Mouse (Mus musculus) forelimb bud, embryonic 11.5 days (tissue): ENCODE measurements around the gene L1td1.

Experiments
- DNase-seq: peaks from one replicate; pipeline ENCODE4 v3.0.0-alpha.2; 2012; ENCODE audit warnings: low read depth, low spot score

Gene L1td1

DNA sequence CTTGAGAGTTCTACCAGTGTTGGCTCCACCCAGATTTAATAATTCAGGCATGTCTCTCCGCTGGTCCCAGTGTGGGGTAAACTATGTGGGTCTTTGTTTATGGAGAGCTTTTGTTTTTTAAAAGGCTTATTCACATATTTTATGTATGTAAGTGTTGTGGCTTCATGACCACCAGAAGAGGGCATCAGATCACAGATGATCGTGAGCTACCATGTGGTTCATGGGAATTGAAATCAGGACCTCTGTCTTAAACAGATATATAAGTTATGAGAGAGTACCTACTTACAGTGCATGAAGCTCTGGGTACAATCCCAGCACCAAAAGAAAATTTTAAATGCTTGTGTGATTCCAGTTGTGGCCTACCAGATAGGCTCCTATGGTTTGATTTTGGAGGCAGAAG is 13.2 kb downstream of the L1td1 start:
- DNase-seq, result peak; percentile 58

DNA sequence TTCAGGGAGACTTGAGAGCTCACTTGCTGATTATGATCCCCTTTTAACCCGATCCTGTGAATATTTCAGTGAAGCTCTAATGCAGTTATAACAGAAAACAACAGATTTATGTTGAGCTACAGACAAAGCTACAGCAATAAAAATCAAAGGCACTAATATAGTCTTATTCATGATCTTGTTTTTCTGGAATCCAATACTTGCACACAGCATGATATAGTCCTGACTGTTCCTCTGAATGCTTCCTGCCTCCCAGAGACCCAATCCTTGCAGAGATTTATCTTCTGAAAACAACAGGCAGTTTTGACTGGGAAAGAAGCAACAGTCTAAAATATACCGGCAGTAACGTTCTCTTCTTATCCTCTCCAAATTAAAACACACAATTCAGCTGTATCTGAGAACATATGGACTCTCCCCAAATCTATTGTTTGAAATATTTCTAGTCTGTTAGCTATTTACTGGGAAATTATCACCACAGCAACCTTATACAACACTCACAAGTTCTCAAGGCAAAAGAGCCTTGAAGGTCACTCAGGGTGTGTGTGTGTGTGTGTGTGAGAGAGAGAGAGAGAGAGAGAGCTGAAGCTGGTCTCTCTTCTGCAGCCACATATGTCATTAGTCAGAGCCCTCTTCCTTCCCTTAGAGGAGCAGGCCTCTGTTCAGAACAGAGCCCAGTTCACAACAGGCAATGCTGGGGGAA is 16.8 kb downstream of the L1td1 start:
- DNase-seq, result no peak

DNA sequence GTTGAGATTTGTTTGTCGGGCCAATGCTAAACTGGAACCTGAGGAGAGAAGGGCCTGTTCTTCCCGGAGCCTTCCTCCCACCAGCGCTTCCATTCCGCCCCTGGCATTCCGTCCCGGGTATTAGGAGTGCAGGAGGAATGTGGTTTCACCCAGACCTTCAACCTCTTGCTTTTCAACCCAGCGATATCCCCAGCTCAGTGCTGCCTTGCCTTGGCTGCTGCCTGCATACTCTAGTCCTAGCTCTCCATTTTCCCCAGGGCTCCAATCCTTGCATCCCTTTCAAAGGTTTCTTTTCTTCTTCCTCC is 17.3 kb downstream of the L1td1 start:
- peak; percentile 51 for DNase-seq

DNA sequence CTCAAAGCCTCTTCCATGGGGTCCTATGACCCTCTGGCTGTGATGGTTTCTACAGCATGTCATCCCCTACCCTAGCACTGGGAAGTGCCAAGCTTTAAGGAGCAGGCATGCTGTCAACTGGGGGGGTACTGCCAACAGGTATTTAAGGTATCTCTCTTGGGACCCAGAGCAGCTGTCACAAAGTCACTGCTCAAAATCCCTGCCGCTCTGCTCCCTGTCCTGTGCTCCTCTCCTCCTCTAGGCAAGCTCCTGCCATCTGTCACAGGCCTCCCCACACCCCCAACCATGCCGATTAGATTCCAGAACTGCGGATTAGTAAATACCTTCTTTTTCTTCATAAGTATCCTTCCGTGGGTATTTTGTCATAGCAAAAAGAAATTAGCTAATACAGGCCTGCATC is 27.9 kb downstream of the L1td1 start:
- no peak for DNase-seq

DNA sequence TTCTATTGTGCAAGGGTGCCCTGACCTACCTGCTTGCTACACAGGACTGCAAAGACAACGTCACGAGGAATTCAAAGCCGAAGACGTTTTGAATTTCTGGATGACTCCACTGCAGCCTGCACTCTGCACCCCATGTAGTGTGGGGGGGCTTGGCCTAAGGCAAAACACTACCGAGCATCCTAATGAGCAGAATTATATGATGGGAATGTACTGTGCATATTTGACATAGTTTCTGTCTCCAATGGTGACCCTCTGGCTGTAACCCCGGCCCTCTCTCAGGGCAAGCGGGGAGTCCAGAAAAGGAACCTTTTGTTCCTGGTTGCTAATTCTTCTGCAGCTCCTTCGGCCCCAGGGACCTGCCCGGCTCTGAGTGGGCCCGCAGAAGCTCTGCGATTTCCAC is 29.6 kb downstream of the L1td1 start:
- DNase-seq, result no peak

DNA sequence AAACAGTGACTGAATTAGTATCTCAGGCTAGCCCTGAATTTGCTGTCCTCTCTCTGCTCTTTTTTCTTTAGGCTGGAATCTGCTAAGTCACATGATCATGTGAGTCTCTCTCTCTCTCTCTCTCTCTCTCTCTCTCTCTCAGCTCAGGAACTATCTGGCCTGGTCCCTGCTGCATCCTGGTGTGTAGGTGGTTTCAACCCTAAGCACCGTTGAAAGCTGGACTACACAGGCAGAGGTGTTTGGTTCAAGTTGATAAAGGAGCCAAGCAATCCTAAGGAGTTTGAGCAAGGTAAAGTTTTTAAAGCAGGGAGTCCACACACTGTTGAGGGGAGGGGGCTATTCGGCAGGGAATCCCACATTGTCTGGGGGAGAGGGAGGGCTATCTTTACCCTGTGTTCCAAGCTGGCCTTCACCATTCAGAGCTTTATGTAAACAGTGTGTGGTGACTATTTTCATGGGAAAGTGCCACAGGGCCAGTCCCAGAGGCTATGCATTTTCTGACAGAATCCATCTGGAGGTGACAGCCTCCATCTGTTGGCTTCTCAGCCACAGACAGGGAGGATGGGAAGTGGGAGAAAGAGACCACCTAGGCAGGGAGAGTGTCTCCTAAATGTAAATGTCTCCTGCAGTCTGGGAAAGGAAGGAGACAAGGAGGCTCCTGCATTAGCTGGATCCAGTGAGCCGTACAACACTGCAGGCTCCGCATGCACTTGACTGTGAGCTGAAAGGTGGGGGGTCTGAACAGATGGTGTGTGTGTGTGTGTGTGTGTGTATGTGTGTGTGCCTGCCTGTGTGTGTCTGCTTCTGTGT is 31.7 kb downstream of the L1td1 start:
- DNase-seq, result no peak

DNA sequence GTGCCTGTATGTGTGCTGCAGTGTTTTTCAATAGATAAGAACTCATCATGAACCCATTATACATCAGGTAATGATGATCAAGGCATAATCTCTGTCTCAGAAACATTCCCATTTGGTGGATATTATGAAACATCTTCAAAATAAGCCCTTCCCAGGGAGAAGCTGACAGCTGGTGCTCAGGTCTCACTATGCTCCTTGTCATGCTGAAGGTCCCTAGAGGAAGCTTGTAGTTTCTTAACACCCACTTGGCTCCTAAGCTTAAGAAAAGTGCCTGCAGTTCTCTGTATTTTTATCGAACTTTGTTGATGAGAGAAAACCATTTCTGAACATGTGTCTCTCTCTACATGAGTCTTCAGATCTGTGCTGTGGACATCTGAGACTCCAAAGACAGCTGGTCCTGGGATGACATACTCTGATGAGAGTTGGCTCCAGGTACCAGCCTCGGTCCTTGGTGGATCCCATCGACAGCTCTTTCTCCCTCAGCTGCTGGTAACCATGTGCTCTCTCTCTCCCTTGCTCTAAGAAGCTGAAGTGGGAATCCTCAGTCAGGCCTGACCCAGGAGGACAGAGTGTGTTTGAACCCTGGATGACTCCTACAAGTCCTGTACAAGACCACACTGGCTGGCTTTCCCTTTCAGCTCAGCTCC is 32.5 kb downstream of the L1td1 start:
- DNase-seq, result no peak

DNA sequence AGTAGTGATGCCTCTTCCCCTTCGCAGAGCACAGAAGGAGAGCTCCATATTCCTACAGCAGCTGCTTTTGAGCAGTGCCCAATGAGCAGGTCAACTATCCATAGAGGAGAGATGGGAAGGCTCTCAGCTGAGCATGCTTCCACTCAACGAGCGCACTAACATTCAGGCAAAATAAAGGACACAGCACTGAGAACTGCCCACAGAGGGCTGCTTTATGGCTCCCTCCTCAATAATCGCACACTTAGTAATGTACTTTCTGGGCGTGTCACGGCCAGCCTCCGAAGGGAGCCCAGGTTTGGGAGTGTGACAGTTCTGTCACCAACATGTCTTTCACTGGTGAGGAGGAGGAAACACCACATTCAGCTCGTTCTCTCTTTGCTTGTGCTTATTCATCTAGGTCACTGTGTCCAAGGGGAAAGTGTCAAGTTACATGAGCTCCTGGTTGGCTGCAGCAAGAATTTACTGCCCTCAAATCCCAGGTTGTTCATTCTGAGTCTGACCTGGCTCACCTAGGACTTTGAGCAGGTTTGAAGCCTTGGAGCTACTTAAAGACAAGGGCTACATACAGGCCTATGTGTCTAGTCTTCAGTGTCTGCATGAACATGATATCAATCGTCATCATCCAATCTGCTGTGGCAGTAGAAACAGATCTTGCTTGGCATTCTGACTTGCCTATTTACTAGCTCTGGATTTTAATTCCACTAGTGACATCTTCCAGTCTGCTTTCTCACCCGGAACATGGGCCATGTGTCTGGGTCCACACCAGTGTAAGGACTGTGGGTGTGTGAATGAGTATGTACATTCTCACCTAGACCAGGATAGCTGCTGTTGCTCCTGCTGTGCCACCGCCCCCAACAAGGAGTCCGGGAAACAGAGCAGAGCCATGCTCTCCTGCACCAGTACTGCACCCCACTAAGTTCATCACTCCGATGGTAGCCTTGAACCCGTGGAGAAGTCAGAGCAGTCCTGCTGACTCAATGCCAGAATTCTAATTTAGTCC is 40.9 kb downstream of the L1td1 start:
- peak; percentile 36 for DNase-seq

DNA sequence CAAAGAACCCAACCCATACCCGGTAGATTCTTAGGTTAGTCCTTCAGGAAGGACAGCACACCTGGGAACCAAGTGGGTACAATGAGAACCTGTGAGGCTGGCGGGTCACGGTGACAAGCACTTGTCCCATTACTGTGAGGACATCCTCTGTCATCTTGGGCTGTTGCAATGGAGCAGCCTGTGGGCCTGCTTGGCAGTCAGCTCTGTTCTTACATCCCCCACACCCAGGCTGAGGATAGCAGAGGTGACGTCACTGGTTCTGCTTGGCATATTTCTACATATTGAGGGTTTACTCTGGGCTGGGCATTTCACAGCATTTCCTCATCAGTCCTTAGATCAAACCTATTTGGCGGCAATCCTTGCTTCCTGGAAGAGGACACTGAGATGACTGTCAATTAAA is 47.3 kb downstream of the L1td1 start:
- DNase-seq, result no peak

DNA sequence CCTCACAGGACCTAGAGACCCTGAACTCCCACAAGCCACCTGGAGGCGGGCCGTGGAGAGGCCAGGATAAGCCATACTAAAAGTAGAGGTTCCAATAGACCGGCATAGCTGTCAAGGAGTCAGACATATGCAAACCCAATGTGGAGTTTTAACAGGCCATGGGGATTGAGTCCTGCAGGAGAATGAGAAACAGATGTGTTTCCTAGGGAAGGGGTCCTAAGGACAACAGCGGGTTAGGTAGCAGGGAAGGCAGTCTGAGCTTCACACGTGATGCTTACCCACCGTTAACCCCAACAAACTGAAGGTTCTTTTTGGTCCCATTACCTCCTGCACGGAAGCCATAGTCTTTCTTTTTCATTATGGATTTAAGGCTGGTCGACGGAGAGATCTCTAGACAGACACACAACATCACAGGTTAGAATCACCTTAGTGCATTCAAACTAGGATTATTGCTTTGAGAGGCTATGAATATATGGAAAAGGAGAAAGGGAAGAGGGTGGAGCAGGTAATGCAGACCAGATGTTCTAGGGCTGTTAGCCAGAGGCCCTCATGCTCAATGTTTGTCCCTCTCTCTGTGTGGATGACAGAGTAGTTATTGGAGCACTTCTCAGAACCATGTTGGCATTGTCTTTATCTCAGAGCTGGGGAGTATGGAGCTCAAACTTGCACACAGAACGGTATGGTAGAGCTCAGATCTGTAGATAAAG is 50.3 kb downstream of the L1td1 start:
- DNase-seq, result peak; percentile 84

DNA sequence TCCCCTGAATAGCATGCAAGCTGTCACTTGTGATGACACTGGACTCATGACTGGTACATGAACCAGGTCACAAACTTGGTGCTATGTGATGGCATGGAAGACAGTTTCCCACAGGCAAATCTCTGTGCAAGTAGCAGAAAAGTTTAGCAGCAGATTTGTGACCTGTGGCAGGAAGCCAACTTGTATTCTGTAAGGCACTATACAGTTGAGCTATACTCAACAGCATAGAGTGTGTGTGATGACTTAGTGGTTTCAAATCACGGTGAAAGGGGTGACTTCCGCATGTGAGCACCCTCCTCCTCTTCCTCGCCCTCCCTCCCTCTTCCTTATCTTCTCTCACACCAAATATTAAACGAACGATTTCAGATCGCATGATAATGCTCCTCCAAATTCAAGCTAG is 50.9 kb downstream of the L1td1 start:
- no peak for DNase-seq

DNA sequence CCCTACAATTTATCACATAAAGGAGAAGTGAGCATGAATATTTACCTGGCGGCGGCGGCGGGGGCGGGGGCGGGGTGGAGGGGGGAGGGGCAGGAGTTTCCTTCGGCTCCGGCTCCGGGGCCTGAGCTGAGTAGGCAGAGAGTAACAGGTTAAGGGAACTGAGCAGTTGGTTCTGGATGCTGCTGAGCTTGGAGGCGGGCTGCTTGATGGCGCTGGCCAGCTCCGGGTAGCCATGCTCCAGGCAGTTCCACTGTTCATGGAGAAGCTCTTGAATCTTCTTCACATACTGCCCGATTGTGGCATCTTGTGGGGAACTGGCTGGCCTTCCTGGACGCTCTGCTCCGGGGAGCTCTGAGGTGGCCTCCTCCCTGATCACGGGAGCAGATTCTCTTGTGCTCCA is 51.7 kb downstream of the L1td1 start:
- DNase-seq, result no peak

DNA sequence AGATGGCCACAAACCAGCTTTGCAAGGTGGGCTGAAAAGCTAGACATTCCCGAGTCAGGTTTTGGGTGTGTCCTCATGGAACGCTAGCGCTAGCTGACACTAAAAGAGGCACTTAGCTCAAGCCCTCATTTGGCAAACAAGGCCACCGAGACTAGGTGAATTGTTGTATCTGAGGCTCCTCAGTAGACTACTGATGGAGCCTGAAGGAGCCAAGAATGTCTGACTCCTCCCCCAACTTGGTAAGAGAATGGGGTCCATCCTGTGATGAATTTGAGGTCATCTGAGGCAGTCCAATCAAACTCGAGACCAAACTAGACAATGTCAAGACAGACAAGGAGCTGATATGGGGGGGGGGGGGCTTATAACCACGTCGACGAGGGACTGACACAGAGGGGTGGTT is 59.3 kb downstream of the L1td1 start:
- no peak for DNase-seq

DNA sequence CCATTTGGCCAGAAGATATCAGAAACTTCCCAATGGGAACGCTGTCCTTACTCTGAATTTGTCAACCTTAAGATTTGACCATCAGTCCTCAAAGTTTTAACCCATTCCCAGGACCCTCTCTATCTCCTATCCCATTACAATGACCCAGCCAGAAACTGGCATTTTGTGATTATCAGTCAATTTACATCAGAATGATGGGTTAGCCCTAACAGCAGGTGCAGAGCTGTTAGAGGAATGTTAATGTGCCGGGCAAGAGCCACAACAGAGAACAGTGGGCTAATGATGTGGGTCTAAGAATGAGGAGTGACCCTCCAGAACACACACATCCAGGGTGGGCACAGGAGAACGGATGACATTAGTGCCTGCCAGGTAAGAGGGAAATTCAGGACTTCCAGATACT is 59.7 kb downstream of the L1td1 start:
- no peak for DNase-seq
